Mouse (Mus musculus) erythroblast, adult 5-6 weeks (primary cell): ENCODE measurements at regions not wholly inside any gene's neighbourhood (a gene's known extent, or its start where the extent isn't known, plus 50 kb on each side); places are given as distances from the start of the nearest gene placed in this dataset.

Experiments
- ATAC-seq: replicated peaks from 2 replicates; pipeline ENCODE4 v1.8.0; 2016; ENCODE audit warnings: moderate number of reproducible peaks, mild to moderate bottlenecking, moderate TSS enrichment, inconsistent platforms; ENCODE audit not compliant: poor library complexity, low FRiP score, severe bottlenecking

- ATAC-seq, result no peak
Observed at GRCm38 (mm10) chr19:60148313-60148965, 78.1 kb downstream of the Fam204a start.

GRCm38 (mm10) chr19:60146451-60147190 lies 79.9 kb downstream of the Fam204a start:
- ATAC-seq, result no peak

DNA sequence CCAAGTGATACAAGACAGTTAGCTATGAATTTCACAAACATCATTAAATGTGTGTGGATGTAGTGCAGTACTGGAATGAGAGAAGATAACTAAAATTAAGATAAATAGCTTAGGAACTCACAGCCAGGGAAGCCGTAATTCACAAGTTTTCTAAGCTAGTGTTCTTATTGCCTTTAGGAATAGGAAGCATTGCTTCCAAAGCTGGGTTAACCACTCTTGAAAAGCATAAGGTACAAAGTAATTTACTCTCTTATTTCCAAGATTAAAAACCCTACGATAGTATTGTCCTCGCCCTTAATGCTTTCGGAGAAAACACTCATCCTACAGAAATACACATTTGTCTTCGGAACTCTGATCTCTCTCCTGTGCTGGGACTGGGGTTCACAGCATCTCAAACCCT lies 81.3 kb downstream of the Fam204a start:
- no peak for ATAC-seq

DNA sequence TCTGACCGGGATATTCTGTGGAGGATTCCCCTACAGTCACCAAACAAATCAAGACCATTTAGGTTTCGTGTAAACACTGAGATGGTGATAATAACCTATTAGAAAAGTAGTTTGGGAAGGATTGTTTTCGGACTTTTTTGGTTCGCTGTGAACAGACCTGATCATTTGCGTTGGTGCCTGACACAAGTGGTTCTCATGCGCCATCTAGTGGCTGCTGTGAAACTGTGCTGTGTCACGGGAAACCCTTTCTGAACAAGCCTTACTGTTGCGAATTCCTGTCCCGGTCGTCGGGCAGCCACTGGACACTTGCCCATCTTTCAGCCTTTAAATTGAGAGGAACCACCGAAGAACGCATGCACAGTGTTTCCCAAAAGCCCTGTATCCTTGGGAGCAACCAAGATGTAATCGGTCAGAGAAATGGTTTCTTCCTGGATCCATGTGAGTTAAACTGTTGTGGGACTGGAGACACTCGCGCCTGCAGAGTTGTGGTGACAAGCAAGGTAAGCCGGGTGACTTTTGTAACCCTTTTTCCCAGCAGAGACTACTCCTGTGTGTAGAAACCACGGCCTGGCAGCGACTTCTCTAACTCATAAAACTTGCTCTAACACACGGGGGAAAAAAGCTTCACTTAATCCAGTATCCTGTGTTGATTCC lies 82.0 kb downstream of the Fam204a start:
- 0 out of 2 replicates have a peak, but pooled peaks have one; percentile 73 for ATAC-seq

GRCm38 (mm10) chr19:60138881-60139280 lies 87.6 kb downstream of the Fam204a start:
- ATAC-seq, result no peak

GRCm38 (mm10) chr19:60136491-60136890 lies 90.0 kb downstream of the Fam204a start:
- ATAC-seq, result no peak

GRCm38 (mm10) chr19:60134447-60135328 lies 91.8 kb downstream of the Fam204a start:
- ATAC-seq, result no peak

- ATAC-seq, result no peak
Observed at GRCm38 (mm10) chr19:60129635-60130034, 96.9 kb downstream of the Fam204a start.

GRCm38 (mm10) chr19:60124638-60125037 lies 101.9 kb downstream of the Fam204a start:
- no peak for ATAC-seq

- no peak for ATAC-seq
Observed at GRCm38 (mm10) chr19:60120917-60121316, 105.6 kb downstream of the Fam204a start.

GRCm38 (mm10) chr19:60119051-60119450 lies 107.5 kb downstream of the Fam204a start:
- ATAC-seq, result no peak

- ATAC-seq, result no peak
Observed at GRCm38 (mm10) chr19:60113666-60114388, 112.7 kb downstream of the Fam204a start.

- no peak for ATAC-seq
Observed at GRCm38 (mm10) chr19:60110278-60110677, 116.2 kb downstream of the Fam204a start.

- no peak for ATAC-seq
Observed at GRCm38 (mm10) chr19:60109488-60109887, 117.0 kb downstream of the Fam204a start.

DNA sequence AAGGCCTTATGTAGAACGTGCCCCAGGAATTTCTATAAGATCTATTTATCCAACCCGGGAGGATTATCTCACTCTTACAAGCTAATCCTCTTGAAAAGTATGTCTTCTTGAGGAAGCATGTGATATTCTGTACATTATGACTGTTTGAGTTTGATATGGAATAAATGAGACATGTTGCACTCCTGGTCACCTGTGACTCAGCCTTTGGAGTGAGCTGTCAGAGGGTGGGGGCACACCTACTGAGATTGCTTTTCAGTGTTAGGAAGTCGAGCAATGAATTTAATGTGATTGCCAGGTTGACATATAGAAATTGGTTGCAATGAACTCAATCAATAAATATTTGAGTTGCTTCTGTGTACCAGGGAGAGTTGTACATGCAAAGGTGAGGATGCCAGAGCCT lies 128.6 kb downstream of the Fam204a start:
- no peak for ATAC-seq

DNA sequence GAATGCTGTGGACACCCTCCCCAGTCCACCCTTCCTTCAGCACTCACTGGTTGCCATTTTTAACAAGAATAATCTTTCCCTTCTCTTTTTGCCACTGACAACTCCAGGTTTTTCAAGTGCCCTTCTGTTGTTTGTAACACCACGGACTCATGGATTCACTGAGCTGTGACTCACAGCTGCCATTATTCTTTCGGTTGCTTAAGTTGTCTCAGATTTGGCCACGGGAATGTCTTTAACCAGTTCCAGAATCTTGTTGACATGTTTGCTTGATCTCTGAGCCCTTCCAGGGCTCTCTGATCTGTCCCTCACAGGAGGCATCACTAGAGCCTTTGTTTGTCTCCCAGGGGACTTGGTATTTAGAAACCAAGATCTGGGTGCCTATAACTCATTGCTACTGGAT lies 131.5 kb upstream of the Rab11fip2 start:
- no peak for ATAC-seq

DNA sequence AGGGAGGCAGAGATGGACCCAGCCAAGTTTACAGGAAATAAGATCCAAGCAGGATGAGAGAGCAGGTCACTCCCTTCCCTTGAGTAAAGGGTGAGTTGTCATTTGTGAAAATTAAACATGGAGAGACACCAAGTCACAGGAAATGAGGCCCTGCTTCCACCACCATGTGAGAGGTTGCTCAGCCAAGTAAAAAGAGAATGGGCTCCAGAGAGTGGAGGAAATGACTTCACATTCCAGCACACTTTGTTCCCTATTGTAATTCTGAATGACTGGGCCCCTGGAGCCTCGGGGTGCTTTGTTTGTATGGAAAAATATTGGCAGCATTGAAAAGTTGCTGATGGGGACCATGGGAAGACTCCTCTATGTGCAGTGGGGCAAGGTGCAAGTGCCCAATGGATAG lies 129.9 kb upstream of the Rab11fip2 start:
- ATAC-seq, result no peak

- ATAC-seq, result no peak
Observed at GRCm38 (mm10) chr19:60066183-60066582, 122.7 kb upstream of the Rab11fip2 start.

- ATAC-seq, result no peak
Observed at GRCm38 (mm10) chr19:60055121-60055874, 111.8 kb upstream of the Rab11fip2 start.
